Mouse (Mus musculus): ENCODE data around the gene Neu2.

Neu2 gene

GRCm38 (mm10) chr1:87541614-87542013, 31.9 kb downstream of the Neu2 start:
- peak; percentile 59 to 65 for DNase-seq

DNA sequence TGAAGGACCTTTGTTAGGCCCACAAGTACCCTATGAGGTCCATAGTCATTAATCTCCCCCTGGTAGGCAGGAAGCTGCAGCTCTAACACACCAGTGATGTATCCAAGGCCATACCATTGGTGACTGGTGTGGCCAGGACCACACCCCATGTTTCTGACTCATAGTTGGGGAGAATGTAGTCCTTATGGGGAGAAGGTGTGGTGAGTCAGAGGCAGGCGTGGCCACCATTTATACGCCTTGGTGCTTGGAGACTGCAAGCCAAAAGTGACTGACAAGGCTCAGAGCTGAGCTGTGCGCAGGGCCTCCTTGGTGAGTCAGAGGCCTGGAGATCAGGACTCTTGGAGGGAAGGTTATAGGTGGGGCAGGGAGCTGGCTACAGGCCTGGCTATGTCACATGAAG, 41.3 kb downstream of the Neu2 start:
- DNase-seq, result no peak

- DNase-seq, result no peak
Measured at GRCm38 (mm10) chr1:87553586-87553985, 43.9 kb downstream of the Neu2 start.

GRCm38 (mm10) chr1:87562967-87563366, 53.3 kb downstream of the Neu2 start:
- no peak for DNase-seq

DNA sequence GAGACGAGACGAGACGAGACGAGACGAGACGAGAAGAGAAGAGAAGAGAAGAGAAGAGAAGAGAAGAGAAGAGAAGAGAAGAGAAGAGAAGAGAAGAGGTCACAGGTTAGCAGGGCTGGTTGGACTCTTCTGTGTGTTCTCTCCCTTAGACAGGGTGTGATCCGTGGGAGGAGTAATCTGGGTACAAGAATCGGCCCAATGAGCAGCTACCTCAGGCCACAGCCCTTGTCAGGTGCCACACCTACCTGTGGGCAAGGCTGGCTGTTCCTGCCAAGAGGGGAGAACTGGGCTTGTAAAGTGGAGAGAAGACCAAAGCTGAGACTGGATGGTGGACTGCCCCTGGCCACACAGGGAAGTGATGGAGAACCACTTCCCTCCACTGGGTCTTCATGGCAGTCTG, 56.1 kb downstream of the Neu2 start:
- DNase-seq, result peak in 1 of 2 experiments; percentile 11

GRCm38 (mm10) chr1:87568398-87568797, 58.7 kb downstream of the Neu2 start:
- peak; percentile 18 to 50 for DNase-seq

DNA sequence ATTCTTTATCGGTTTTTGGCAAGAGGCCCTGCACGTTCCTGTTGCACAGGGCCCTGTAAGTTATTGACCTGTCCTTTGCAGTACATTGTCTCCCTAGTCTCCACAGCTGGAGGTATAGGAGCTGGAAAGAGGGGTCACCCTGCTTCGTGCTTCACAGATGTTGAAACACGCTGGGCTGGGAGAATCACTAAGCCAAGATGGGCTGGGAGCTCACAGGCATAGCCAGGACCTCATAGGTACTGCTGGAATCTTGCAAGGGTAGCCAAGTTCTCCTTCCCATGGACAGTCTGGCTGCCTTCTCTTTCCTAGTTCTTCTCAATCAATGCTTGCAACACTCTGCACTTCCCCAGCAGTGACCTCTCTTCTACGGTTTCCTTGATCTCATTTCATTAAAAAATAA, 63.6 kb downstream of the Neu2 start:
- peak; percentile 14 to 31 for DNase-seq

DNA sequence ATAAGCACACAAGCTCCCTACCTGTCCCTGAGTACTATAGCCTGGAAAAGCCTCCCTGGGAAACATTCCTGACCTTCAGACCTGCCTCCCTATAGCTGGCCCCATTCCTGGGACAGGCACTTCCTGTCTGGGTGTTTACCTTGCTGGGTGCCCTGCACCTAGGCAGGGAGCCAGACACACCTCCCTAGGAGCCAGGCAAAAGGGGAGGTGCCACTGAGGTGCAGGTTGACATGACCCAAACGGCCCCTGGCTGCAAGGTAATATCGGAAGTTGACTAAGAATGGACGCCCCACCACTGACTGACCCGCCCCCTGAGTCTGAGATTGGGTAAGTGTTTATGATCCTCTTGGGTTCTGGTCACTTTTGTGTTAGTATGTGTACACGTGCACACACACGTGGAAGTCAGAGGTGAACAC, 64.1 kb downstream of the Neu2 start, which contains the start of gene Ngef:
Gene Ngef (minus strand): TSS at position 71 of the 416 bp plus-strand sequence.
- DNase-seq, result peak; percentile 91 to 96

DNA sequence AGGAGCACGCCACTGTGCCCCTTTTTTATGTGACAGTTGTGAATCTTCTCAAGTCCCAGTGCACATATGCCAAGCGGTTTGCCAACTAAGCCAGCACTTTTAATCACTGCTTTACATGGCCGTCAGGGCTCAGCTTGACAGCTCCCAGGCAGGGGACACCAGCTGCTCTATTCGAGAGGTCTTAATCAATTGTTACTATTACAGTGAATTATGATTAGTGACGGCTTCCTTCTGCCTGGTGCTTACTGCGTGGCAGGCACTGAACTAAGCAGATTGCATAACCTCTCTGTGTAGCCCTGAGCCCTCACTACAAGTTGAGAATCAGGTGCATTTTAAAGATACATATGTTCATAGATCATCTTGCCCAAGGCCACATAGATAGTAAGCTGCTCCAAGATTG, 64.7 kb downstream of the Neu2 start:
- peak in 1 of 2 experiments; percentile 29 for DNase-seq

DNA sequence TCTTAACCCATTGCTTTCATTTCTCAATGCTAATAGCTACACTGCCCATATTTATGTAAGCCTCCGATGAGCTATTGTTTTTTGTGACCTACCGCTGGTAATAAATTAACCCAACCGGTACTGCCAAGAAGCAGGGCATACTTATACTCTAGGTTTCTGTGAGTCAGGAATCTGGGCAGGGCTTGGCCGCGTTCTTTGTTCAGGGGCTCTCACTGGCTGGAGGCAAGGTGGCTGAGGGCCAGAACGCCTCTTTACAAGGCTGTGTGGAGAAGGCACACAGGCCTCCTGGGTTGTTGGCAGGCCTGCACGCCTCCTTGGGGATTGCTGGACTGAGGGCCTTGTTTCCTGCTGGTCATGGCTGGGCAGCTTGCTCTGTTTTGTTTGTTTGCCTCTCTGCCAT, 65.1 kb downstream of the Neu2 start:
- DNase-seq, result peak; percentile 95 to 98

GRCm38 (mm10) chr1:87578965-87579364, 69.3 kb downstream of the Neu2 start:
- no peak for DNase-seq

DNA sequence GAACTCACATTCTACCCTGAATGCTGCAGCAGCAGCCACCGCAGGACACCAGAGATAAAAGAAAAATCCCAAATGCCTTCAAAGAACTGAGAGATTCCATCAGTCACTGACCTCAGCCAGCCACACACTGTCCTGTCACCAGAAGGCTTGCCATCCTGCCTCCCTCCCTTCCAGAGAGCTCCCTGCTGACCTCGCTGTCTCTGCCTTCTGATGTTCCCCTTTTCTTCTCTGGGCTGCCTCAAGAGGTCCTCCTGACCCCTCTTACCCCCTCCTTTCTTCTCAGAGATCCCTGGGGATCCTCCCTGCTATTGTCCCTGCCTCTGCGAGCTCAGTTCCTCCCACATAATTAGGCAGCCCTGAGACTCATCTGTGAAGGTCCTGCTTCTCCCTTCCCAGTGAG, 71.1 kb downstream of the Neu2 start:
- no peak for DNase-seq

DNA sequence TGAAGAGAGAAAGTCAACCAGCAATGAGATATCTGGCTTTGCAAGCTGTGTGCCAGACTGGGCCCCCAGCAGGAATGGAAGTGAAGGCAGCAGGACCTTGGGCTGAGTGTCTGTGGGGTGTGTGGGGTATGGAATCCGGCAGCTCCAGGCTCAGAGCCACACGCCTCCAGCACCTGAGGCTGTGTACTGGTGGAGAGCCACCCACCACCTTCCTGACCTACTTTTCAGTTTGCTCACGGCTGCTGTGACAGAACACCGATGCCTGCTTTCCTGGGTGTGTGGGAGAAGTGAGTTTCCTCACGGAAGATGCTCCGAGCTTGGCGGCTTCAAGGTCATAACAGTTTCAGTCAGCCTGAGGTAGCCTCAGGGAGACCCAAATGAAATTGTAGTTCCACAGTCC, 79.5 kb downstream of the Neu2 start:
- no peak for DNase-seq

DNA sequence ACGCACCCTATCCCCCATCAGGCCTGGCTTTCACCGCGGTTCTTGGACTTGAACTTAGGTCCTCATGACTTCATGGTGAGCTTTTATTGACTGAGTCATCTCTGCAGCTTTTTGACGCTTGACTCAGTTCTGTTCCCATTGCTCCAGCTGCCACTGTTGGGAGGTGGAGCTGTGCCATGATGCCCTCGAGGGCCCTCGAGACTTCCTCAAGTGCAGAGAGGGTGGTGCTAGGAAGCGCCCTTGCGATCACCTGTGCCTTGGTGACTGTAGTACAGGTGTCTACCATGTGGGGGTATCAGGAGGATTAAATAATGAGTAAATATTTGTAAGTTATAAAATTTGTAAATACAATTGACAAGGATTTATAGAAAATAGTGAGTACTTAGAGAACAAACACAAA, 80.3 kb downstream of the Neu2 start:
- no peak for DNase-seq

GRCm38 (mm10) chr1:87594261-87594660, 84.6 kb downstream of the Neu2 start:
- DNase-seq, result no peak

DNA sequence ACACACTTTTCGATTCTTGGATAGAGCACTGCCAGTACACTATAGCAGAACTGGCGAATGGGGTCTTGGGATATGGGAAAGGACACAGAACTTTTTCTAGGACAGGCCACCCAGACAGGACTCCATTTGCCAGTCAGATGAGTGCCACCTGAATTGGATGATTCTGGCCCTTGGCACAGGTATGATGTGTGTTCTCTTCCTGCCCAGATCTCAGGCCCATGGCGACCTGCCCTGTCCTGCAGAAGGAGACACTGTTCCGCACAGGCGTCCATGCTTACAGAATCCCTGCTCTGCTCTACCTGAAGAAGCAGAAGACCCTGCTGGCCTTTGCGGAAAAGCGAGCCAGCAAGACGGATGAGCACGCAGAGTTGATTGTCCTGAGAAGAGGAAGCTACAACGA, 85.0 kb downstream of the Neu2 start:
- no peak for DNase-seq

- peak in 1 of 2 experiments; percentile 65 for DNase-seq
Measured at GRCm38 (mm10) chr1:87600533-87600932, 90.8 kb downstream of the Neu2 start.

- peak; percentile 54 to 57 for DNase-seq
Measured at GRCm38 (mm10) chr1:87601801-87602200, 92.1 kb downstream of the Neu2 start.

DNA sequence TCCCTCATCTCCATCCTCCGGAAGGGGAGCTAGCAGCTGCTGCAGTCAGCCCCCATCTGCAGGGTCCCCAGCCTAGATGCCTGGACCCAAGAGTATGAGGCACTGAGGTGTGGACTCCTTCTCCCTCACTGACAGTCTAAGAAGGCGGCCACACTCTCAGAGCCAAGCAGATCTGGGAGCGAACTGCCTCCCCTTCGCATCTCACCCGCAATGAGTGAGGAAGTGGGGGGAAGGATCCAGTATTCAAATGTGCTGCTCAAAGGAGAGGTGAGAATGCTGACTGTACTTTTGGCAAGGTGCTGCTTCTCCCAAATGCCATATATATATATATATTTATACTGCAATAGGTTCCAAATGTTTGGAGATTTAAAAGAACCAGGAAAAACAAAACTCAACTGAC, 93.7 kb downstream of the Neu2 start:
- DNase-seq, result no peak

DNA sequence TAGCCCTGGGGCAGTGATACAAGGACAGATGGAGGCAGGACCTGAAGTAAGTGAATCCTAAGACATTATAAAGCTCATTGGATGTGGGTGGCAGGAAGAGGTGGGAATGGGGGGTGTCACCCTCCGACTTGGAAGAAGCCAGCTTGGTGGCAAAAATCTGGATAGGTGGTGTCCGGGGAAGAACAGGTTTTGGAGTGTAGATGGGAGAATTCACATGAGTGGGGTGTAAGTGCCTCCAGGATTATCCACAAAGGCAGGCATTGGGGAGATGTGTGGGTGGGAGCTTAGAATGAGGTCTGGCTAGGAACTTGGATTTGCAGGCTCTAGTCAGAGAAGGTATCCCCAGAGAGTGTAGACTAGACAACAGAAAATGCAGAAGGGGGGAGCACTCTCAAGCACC, 95.6 kb downstream of the Neu2 start:
- no peak for DNase-seq

- peak; percentile 46 to 57 for DNase-seq
Measured at GRCm38 (mm10) chr1:87607385-87608091, 97.8 kb downstream of the Neu2 start.

DNA sequence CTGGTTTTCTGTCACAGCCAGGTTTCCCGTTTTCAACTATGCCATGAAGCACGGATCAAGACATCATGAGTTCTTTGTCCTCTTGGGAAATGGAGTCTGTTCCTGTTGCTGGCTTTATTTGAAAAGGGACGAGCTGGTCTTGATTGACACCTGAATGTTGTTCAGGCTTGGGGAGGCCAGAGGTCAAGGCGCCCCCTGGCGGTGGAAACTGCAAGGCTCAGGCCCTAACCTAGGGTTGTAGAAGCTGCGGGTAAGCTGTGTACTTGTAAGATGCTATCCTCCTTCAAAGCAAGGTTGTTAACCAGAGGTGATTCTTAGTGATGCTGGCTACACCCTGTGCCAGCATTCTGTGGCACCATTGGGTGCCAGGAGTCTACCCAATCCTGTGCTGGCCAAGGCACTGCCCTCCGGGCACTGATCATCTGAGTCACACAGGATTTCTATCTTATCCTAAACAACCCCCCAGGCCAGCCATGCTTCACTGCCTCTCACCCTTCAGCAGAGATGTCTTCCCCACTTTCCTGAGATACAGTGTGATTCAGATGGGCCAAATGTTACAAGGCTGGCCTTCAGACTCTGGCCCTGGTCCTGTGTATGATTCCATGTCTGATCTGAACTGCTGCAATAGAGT, 98.8 kb downstream of the Neu2 start:
- peak; percentile 73 to 91 for DNase-seq

DNA sequence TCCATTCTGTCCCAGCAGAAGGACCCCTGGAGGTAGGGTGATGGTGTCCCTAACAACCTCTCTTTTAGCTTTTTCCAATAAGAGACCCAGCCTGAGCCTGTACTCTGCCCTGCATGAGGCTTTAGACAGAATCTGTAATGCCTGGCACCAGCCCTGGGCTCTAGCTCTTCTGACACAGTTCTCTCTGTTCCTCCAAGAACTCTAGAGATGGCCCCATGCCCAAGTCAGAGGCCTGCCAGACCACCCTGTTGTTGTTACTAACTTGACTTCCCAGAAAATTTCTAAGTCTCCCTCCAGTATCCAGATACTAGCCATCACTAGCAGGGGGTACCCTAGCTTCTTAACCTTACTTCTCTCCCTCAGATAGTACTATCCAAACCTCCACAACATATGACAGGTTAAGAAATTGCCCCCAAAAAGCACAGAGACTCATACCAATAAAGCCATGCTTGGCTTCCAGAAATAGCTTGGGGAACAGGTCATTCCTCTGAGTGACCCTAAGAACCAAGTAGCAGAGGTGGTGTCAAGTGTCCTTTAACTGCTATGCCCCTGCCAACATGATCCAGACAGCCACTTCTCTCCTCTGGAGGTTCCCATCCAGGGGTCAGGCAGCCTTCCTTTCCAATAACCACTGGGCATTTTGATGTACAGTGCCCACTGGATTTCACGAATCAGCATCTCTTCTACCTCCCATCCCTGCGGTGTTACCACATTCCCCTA, 105.0 kb downstream of the Neu2 start:
- DNase-seq, result no peak

DNA sequence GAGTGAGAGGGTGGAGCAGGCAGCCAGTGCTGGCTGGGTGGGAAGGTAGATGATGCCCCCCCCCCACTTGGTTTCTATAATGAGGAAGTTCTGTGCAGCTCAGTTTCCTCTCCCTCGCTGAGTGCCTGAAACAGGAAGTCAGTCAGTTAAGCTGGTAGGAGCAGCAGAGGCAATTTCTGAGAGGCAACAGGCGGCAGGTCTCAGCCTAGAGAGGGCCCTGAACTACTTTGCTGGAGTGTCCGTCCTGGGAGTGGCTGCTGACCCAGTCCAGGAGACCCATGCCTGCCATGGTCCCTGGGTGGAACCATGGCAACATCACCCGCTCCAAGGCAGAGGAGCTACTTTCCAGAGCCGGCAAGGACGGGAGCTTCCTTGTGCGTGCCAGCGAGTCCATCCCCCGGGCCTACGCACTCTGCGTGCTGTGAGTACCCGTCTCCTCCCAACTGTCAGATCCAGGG, 110.6 kb downstream of the Neu2 start, which contains the start of gene Inpp5d:
Gene Inpp5d (plus strand): TSS at position 102 of the 458 bp plus-strand sequence.
- DNase-seq, result peak; percentile 42 to 52

All from kidney, postnatal 36 days (tissue).